Mouse (Mus musculus) G1E (cell line): ENCODE data around the gene Exd1.

Experiments
- CTCF ChIP-seq: IDR thresholded peaks from 2 replicates; pipeline ENCODE4 v1.5.1; 2012; ENCODE audit warnings: low read depth, low read length, inconsistent platforms, mixed read lengths
- GATA1 ChIP-seq: IDR thresholded peaks from 2 replicates; pipeline ENCODE4 v1.6.1; 2012; ENCODE audit warnings: borderline replicate concordance, low read length, inconsistent platforms, mixed read lengths

GRCm38 (mm10) chr2:119594113-119594981 lies 46.9 kb upstream of the Exd1 start:
- no peak for TF ChIP-seq CTCF
- TF ChIP-seq GATA1: no peak
